8 mouse cellular contexts compared by ENCODE assay signal in the genomic region with DNA sequence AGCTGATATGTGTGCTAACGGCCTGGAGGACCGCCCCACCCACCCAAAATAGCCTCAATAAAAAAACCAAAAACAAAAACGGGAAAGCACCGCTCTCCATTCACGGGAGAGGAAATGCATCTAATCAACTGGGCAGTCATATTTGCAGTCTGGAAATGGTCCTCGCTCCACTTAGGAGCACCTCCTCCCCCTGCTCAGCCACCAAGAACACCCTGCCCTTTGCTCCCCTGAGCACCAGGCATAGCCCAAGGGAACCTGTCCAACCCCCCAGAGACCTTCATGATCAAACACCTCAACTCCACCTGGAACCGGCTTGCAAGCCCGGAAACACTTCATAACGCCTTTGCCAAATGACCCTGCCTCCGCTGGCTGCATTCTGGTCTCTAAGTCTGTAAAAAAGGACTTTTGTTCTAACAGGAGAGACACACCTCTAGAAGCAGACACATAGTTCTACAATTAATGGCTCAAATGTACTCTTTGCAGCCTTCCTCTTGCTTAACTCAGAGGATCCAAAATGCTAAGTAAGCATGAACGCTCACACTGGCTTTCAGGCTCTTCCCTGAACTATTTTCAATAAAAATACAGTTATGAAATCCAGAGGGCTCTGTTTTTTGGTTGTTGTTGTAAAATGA. TPM values are rescaled to one million over a fixed set of nuclear protein-coding genes. Genes with fewer than 3 reads are reported as not detected.
DNase-seq lines count a peak whose midpoint lies in the region; ATAC-seq and TF ChIP-seq lines count a peak whose summit lies in the region.

No protein-coding gene starts in this region.

- H3ac ChIP-seq in myocyte (ENCODE audit: control insufficient read depth, insufficient read length): no peak overlapping the region

- H3K27ac ChIP-seq in heart, embryonic 13.5 days (replicated peaks): peak overlapping the region; percentile 5; the same call in 1 of the 2 replicates

- 48% methylated on average over 11 of the region's 11 CpGs for WGBS in heart, embryonic 13.5 days

- DNase-seq in cerebellum, postnatal 10 days: peak; percentile 28 to 35
- no peak for DNase-seq in cerebellum, adult 8-10 months
- DNase-seq in MN1 (ENCODE audit: low spot score): peak; percentile 12
- peak; percentile 77 for DNase-seq in kidney, postnatal 14 days
- no peak for DNase-seq in Muller cell, postnatal 12 days (ENCODE audit: inconsistent ontology term)

- H3K4me1 ChIP-seq in heart, embryonic 13.5 days: peaks cover 59% of the 10 kb centered on the region

- no peaks in the 10 kb centered on the region for H3K9me3 ChIP-seq in heart, embryonic 13.5 days

- no peaks in the 10 kb centered on the region for H3K79me2 ChIP-seq in myocyte (ENCODE audit: control insufficient read depth, insufficient read depth)

- H3K27me3 ChIP-seq in heart, embryonic 13.5 days (replicated peaks): no peaks in the 10 kb centered on the region
- no peaks in the 10 kb centered on the region for H3K27me3 ChIP-seq in myocyte (ENCODE audit: control insufficient read depth, insufficient read depth, insufficient read length)

- H3K36me3 ChIP-seq in heart, embryonic 13.5 days: no peaks in the 10 kb centered on the region
- H3K36me3 ChIP-seq in myocyte (ENCODE audit: control insufficient read depth, insufficient read depth): no peaks in the 10 kb centered on the region

- TF ChIP-seq POLR2A in myocyte (IDR thresholded peaks at IDR 0.05; ENCODE audit: insufficient read length, low read depth): no peak

- no peak for ATAC-seq in heart, embryonic 13.5 days (ENCODE audit: extremely low read depth, insufficient number of reproducible peaks, low FRiP score, low TSS enrichment)
- no peak for ATAC-seq in megakaryocyte-erythroid progenitor cell, adult 5-6 weeks (replicated peaks; ENCODE audit: low FRiP score, low TSS enrichment, poor library complexity, severe bottlenecking)

- H3K4me3 ChIP-seq in heart, embryonic 13.5 days: peak overlapping the region; percentile 91
- no peak overlapping the region for H3K4me3 ChIP-seq in myocyte

- no peak overlapping the region for H3K9ac ChIP-seq in heart, embryonic 13.5 days

- peak overlapping the region; percentile 76 for H3K4me2 ChIP-seq in heart, embryonic 13.5 days
- peak overlapping the region; percentile 91 for H3K4me2 ChIP-seq in myocyte (ENCODE audit: low read depth)

TF ChIP-seq in myocyte, 11 proteins besides CTCF, POLR2A, EP300 and RAD21:
- no peak for TF ChIP-seq USF1 (IDR thresholded peaks at IDR 0.05; ENCODE audit: low read depth)
- TF ChIP-seq TCF3 (IDR thresholded peaks at IDR 0.05; ENCODE audit: insufficient read length, low read depth): no peak
- TF ChIP-seq MYOD1 (IDR thresholded peaks at IDR 0.05; ENCODE audit: control insufficient read depth in 1 of 3, insufficient read length in 2 of 3, low read depth in 2 of 3): no peak
- TF ChIP-seq CEBPB (IDR thresholded peaks at IDR 0.05; ENCODE audit: insufficient read depth, poor library complexity, severe bottlenecking): no peak
- TF ChIP-seq MAX (IDR thresholded peaks at IDR 0.05; ENCODE audit: low read depth): no peak

RNA-seq across cellular contexts. Expression of a gene that starts 2.6 kb away (rescaled TPM):
- polyA plus RNA-seq in heart, embryonic 13.5 days (2015; fragmentation: Nextera tagmentation; extraction: Ambion mirVana): 51.9 and 58.9 TPM in 2 replicates
- polyA plus RNA-seq in myocyte (2012; fragmentation: generic; extraction: Trizol): 5.8 TPM
- total RNA-seq in megakaryocyte-erythroid progenitor cell, adult 5-6 weeks (2014; fragmentation: Nextera tagmentation): 118 and 140 TPM in 2 replicates
- total RNA-seq in megakaryocyte-erythroid progenitor cell, adult 5-6 weeks (2017): 36.9 and 47.6 TPM in 2 replicates

Comparison
In these comparisons a context has a peak if more than half of its experiments do, and no peak if none do; other contexts are left out.
1. DNase-seq: peak in cerebellum, postnatal 10 days (2 of 2), MN1 (single experiment) and kidney, postnatal 14 days (single experiment); none in cerebellum, adult 8-10 months (single experiment) and Muller cell, postnatal 12 days (single experiment).